Mouse (Mus musculus): ENCODE data around the gene Tbcc. TPM values are rescaled to one million over a fixed set of nuclear protein-coding genes. Genes with fewer than 3 reads are reported as not detected.

The Tbcc gene
- total and polyA plus RNA-seq, 3 experiments = 15.1 to 27.8 (median 21.6) TPM

DNA sequence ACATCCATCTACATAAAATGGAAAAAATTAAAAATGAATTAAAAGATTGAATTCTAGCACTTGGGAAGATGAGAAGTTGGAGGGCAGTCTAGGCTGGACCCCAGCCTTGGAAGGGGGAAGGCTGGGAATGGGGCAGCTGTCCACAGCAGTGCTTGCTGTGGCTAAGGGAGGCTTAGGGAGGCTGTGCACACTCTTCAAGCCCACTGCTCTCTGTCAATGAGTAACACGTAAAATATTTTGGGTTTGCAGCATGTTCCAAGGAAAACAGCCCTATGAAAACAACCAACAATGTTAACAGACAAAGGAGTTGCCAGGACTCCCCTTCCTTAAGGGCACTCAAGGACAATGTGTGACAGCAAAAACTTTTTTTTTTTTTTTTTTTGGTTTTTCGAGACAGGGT lies 47.5 kb upstream of the Tbcc start:
- no peak overlapping the region for H3K4me3 ChIP-seq (replicated peaks in 1 of 3; ENCODE audit: low read depth in 2 of 3, low read length in 2 of 3, poor library complexity in 1 of 3)
- peaks cover 13 to 34% of the 10 kb centered on the region in 2 experiments for H3K4me1 ChIP-seq (ENCODE audit: control insufficient read depth in 1 of 2, insufficient read depth in 2 of 2)
- TF ChIP-seq KAT2A (IDR thresholded peaks at IDR 0.05; ENCODE audit: insufficient replicate concordance, low read length) = no peak
- TF ChIP-seq MEF2A (IDR thresholded peaks at IDR 0.05; ENCODE audit: borderline replicate concordance, low read depth, low read length) = no peak
- TF ChIP-seq ZNF384 (IDR thresholded peaks at IDR 0.05; ENCODE audit: low read depth, low read length) = no peak
- no peak for TF ChIP-seq UBTF (IDR thresholded peaks at IDR 0.05; ENCODE audit: low read depth, low read length)
- TF ChIP-seq POLR2A (IDR thresholded peaks at IDR 0.05; ENCODE audit: low read depth, low read length) = no peak
- H3K4me2 ChIP-seq (ENCODE audit: insufficient read depth, low read depth, poor library complexity, severe bottlenecking) = no peak overlapping the region
- H3K27ac ChIP-seq (ENCODE audit: insufficient read depth, low read depth) = no peak overlapping the region
- in situ Hi-C loops (cut with MboI; ENCODE audit: low pct_ligation_motif_present, low pct_unique_long_range_greater_than_20kb, low sequenced_read_pairs) = no loop called here
- dilution Hi-C loops (cut with MboI; ENCODE audit: extremely low pct_ligation_motif_present, extremely low pct_unique_long_range_greater_than_20kb, low sequenced_read_pairs) = no loop called here
- H3K36me3 ChIP-seq (replicated peaks in 1 of 2; ENCODE audit: control insufficient read depth in 1 of 2, insufficient read depth in 1 of 2, low read length in 1 of 2) = peaks cover 2 to 49% of the 10 kb centered on the region in 2 experiments
- no peaks in the 10 kb centered on the region; the same call in 1 of the 2 replicates for H3K79me2 ChIP-seq (replicated peaks; ENCODE audit: control insufficient read depth, extremely low read depth, insufficient read depth, poor library complexity, severe bottlenecking)
- H3K9me3 ChIP-seq (replicated peaks; ENCODE audit: low read length) = no peaks in the 10 kb centered on the region
- no peaks in the 10 kb centered on the region for H3K27me3 ChIP-seq (replicated peaks)
- no peak overlapping the region for H3K9ac ChIP-seq (ENCODE audit: insufficient read depth, low read depth)
- DNase-seq (ENCODE audit: extremely low read depth) = no peak

DNA sequence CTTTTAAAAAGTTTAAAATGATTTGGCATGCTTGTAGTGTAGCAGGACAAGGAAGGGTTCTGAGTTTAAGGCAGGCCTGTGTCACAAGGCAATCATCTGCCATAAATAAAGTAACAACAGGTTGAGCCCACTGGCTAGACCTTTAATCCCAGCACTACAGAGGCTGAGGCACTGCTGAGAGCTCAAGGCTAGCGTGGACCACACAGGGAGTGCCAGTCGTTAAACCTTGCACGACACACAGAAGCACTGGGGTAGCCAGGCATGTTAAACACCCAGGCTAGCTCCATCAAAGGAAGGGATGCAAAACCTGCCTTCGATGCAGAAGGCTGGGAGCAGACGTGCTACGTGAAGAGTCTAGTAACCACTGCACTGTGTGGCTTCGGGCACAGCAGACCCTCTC lies 46.8 kb upstream of the Tbcc start:
- in situ Hi-C loops (cut with MboI; ENCODE audit: low pct_ligation_motif_present, low pct_unique_long_range_greater_than_20kb, low sequenced_read_pairs) = no loop called here
- H3K9ac ChIP-seq (ENCODE audit: insufficient read depth, low read depth) = no peak overlapping the region
- TF ChIP-seq E2F4 (IDR thresholded peaks at IDR 0.05; ENCODE audit: insufficient replicate concordance, low read depth, low read length) = no peak
- no peak for TF ChIP-seq NELFE (IDR thresholded peaks at IDR 0.05; ENCODE audit: low read depth, low read length)
- TF ChIP-seq MAFK (IDR thresholded peaks at IDR 0.05; ENCODE audit: insufficient replicate concordance, low read length) = no peak
- TF ChIP-seq CHD2 (IDR thresholded peaks at IDR 0.05; ENCODE audit: low read length) = no peak
- no peak for TF ChIP-seq JUN (IDR thresholded peaks at IDR 0.05; ENCODE audit: insufficient read depth, low read depth, low read length)
- TF ChIP-seq ZNF384 (IDR thresholded peaks at IDR 0.05; ENCODE audit: low read depth, low read length) = no peak
- TF ChIP-seq UBTF (IDR thresholded peaks at IDR 0.05; ENCODE audit: low read depth, low read length) = no peak
- no peak for TF ChIP-seq KAT2A (IDR thresholded peaks at IDR 0.05; ENCODE audit: insufficient replicate concordance, low read length)
- TF ChIP-seq ETS1 (conservative IDR thresholded peaks at IDR 0.05; ENCODE audit: low read depth, low read length) = no peak
- no peak for TF ChIP-seq MAX (IDR thresholded peaks at IDR 0.05; ENCODE audit: low read length)
- TF ChIP-seq SIN3A (IDR thresholded peaks at IDR 0.05; ENCODE audit: low read length) = no peak
- TF ChIP-seq PAX5 (IDR thresholded peaks at IDR 0.05; ENCODE audit: low read length) = no peak
- TF ChIP-seq ZKSCAN1 (IDR thresholded peaks at IDR 0.05; ENCODE audit: borderline replicate concordance, low read depth, low read length) = no peak
- no peak for TF ChIP-seq IRF4 (IDR thresholded peaks at IDR 0.05; ENCODE audit: low read depth, low read length)
- no peak for TF ChIP-seq CHD1 (IDR thresholded peaks at IDR 0.05; ENCODE audit: low read depth, low read length)
- TF ChIP-seq POLR2A (IDR thresholded peaks at IDR 0.05; ENCODE audit: low read depth, low read length) = no peak
- TF ChIP-seq MYC (IDR thresholded peaks at IDR 0.05; ENCODE audit: low read depth, low read length) = no peak
- TF ChIP-seq SMC3 (IDR thresholded peaks at IDR 0.05; ENCODE audit: low read depth, low read length) = no peak
- peaks cover 11 to 33% of the 10 kb centered on the region in 2 experiments for H3K4me1 ChIP-seq (ENCODE audit: control insufficient read depth in 1 of 2, insufficient read depth in 2 of 2)
- no peak overlapping the region for H3K4me2 ChIP-seq (ENCODE audit: insufficient read depth, low read depth, poor library complexity, severe bottlenecking)
- H3K27ac ChIP-seq (ENCODE audit: insufficient read depth, low read depth) = no peak overlapping the region
- dilution Hi-C loops (cut with MboI; ENCODE audit: extremely low pct_ligation_motif_present, extremely low pct_unique_long_range_greater_than_20kb, low sequenced_read_pairs) = no loop called here
- no peaks in the 10 kb centered on the region for H3K79me2 ChIP-seq (replicated peaks; ENCODE audit: control insufficient read depth, extremely low read depth, insufficient read depth, poor library complexity, severe bottlenecking)
- no peaks in the 10 kb centered on the region for H3K9me3 ChIP-seq (replicated peaks; ENCODE audit: low read length)
- H3K27me3 ChIP-seq (replicated peaks) = no peaks in the 10 kb centered on the region
- peaks cover 2 to 51% of the 10 kb centered on the region in 2 experiments for H3K36me3 ChIP-seq (replicated peaks in 1 of 2; ENCODE audit: control insufficient read depth in 1 of 2, insufficient read depth in 1 of 2, low read length in 1 of 2)
- H3K4me3 ChIP-seq (replicated peaks in 1 of 3; ENCODE audit: low read depth in 2 of 3, low read length in 2 of 3, poor library complexity in 1 of 3) = no peak overlapping the region
- no peak for DNase-seq (ENCODE audit: extremely low read depth)
